Mouse (Mus musculus): ENCODE results near the gene Hist1h4b. TPM values are rescaled to one million over a fixed set of nuclear protein-coding genes. Genes with fewer than 3 reads are reported as not detected.
"Not testable (repeated sequence)": the region's sequence is repeated elsewhere in the genome, so short reads cannot be mapped to it uniquely, and the experiment has no call there.

Hist1h4b gene
- polyA plus RNA-seq, 1 experiment = 101 TPM

DNA sequence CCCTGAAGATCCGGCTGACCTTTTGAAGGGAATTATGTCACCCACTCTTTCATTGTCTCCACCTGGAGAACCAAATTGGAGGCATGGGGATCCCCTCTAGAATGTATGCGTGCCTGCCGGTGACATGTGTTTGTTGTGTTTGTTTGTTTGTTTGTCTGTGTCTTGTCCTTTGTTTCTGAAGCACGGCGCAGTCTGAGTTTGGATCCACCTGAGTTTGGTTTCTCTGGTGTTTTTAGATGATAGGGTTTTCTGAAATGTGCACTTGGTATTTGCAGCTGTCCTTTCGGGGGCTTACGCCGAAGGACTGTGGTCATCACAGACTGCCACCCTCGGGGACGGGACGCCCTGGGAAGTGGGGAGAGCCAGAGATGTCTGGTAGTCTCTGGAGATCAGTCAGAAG is 39.6 kb upstream of the Hist1h4b start:
- Histone ChIP-seq H3K36me3 (ENCODE audit: control insufficient read depth, insufficient read depth, low read length) (no peaks in the 10 kb centered on the region), H3K27ac (ENCODE audit: control insufficient read depth, insufficient read depth, low read length) (no peak overlapping the region), H3K4me1 (replicated peaks; ENCODE audit: control insufficient read depth, insufficient read depth, low read length) (no peaks in the 10 kb centered on the region; the same call in 1 of the 2 replicates), H3K27me3 (ENCODE audit: control insufficient read depth, insufficient read depth, low read length) (no peaks in the 10 kb centered on the region), H3K4me3 (ENCODE audit: control insufficient read depth, insufficient read depth, low read length) (no peak overlapping the region)
- WGBS = 72% methylated on average over 11 of the region's 11 CpGs
- no peak for TF ChIP-seq POLR2A (IDR thresholded peaks at IDR 0.05; ENCODE audit: control insufficient read depth, extremely low read depth, insufficient read depth, low read length, poor library complexity)
- no peak for TF ChIP-seq CTCF (IDR thresholded peaks at IDR 0.05; ENCODE audit: borderline replicate concordance, control insufficient read depth, extremely low read depth, insufficient read depth, low read length, poor library complexity)
- no peak for DNase-seq

DNA sequence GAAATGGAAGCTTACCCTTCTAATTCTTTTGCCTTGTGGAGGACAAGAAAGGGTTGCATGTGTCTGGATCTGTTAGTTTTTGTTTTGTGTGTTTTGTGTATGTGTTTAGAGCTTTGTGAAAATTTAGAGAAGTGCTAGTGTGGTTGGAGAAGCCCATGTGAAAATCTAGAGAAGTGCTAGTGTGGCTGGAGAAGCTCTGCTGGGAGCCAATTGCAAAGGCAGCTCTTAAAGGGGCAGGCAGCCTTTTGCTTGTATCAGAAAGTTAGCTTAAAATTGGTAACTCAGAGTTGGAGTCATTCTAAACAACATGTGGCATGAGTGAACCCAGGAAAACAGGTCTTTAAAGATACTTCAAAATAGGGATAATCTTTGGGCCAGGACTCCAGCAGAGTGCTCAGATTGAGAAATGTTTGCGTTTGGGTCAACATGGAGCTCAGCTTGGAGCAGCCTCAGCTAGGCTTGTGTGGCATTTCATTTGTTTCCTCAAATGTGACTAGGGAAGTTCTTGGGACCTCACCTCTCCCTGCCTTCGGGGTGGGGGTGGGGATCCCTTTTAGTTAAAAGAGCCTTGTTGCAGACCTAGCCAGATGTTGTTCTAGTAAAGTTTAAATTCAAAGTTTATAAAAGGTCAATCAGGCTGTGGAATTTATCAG is 39.1 kb upstream of the Hist1h4b start:
- H3K27me3 ChIP-seq (ENCODE audit: control insufficient read depth, insufficient read depth, low read length); DNase-seq; H3K27ac ChIP-seq (ENCODE audit: control insufficient read depth, insufficient read depth, low read length); H3K36me3 ChIP-seq (ENCODE audit: control insufficient read depth, insufficient read depth, low read length); H3K4me3 ChIP-seq (ENCODE audit: control insufficient read depth, insufficient read depth, low read length); H3K4me1 ChIP-seq (replicated peaks; ENCODE audit: control insufficient read depth, insufficient read depth, low read length): not testable (repeated sequence)
- WGBS = 45% methylated on average over 2 of the region's 2 CpGs

DNA sequence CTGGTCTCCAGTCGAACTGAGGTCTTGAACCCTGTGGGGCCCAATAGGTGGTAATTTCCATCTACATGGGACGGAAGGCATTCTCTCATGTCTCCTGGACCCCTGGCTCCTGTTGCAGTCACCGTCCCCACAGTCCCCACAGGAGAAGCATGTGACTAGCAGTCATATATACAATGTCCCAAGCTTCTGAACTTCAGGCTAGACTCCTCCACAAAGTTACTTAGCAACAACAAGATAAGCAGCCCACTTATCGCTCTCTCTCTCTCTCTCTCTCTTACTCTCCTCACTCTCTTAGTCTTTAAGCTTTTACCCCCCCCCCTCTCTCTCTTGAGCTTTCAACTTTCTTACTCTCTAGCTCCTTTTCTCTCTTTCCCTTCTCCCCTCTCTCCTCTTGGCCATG is 32.6 kb upstream of the Hist1h4b start:
- over 99% methylated on average over 4 of the region's 4 CpGs for WGBS

DNA sequence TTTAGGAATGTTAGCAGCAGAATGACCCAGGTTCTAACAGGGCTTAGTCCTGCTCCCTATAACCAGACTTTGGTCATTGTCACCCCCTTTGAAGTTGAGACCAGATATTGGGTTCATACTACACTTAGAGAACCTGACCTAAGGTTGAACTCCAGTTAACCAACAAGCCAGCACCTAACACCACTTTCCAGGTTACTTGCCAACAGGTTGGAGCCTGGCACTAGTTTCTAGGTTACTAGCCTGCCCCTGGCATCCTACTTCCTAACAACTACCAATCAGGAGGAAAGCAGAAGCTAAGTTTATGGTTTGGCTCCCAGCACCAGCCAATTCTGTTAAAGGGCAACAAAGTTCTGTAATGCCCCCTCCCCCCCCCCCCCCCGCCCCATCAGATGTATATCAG is 31.6 kb upstream of the Hist1h4b start:
- peaks cover 18% of the 10 kb centered on the region for H3K4me1 ChIP-seq (replicated peaks; ENCODE audit: control insufficient read depth, insufficient read depth, low read length)
- no peaks in the 10 kb centered on the region for H3K27me3 ChIP-seq (ENCODE audit: control insufficient read depth, insufficient read depth, low read length)
- H3K4me3 ChIP-seq (ENCODE audit: control insufficient read depth, insufficient read depth, low read length) = no peak overlapping the region
- 86% methylated on average over 1 of the region's 1 CpGs for WGBS
- TF ChIP-seq POLR2A (IDR thresholded peaks at IDR 0.05; ENCODE audit: control insufficient read depth, extremely low read depth, insufficient read depth, low read length, poor library complexity) (no peak), CTCF (IDR thresholded peaks at IDR 0.05; ENCODE audit: borderline replicate concordance, control insufficient read depth, extremely low read depth, insufficient read depth, low read length, poor library complexity) (no peak)
- H3K27ac ChIP-seq (ENCODE audit: control insufficient read depth, insufficient read depth, low read length) = no peak overlapping the region
- no peak for DNase-seq
- H3K36me3 ChIP-seq (ENCODE audit: control insufficient read depth, insufficient read depth, low read length) = no peaks in the 10 kb centered on the region

More for the DNA sequence above, 32.6 kb upstream of the Hist1h4b start:
- H3K4me1 ChIP-seq (replicated peaks; ENCODE audit: control insufficient read depth, insufficient read depth, low read length) = peaks cover 10% of the 10 kb centered on the region
- DNase-seq = no peak
- H3K4me3 ChIP-seq (ENCODE audit: control insufficient read depth, insufficient read depth, low read length) = no peak overlapping the region
- TF ChIP-seq CTCF (IDR thresholded peaks at IDR 0.05; ENCODE audit: borderline replicate concordance, control insufficient read depth, extremely low read depth, insufficient read depth, low read length, poor library complexity) (no peak), POLR2A (IDR thresholded peaks at IDR 0.05; ENCODE audit: control insufficient read depth, extremely low read depth, insufficient read depth, low read length, poor library complexity) (no peak)
- no peaks in the 10 kb centered on the region for H3K36me3 ChIP-seq (ENCODE audit: control insufficient read depth, insufficient read depth, low read length)
- no peak overlapping the region for H3K27ac ChIP-seq (ENCODE audit: control insufficient read depth, insufficient read depth, low read length)
- no peaks in the 10 kb centered on the region for H3K27me3 ChIP-seq (ENCODE audit: control insufficient read depth, insufficient read depth, low read length)

DNA sequence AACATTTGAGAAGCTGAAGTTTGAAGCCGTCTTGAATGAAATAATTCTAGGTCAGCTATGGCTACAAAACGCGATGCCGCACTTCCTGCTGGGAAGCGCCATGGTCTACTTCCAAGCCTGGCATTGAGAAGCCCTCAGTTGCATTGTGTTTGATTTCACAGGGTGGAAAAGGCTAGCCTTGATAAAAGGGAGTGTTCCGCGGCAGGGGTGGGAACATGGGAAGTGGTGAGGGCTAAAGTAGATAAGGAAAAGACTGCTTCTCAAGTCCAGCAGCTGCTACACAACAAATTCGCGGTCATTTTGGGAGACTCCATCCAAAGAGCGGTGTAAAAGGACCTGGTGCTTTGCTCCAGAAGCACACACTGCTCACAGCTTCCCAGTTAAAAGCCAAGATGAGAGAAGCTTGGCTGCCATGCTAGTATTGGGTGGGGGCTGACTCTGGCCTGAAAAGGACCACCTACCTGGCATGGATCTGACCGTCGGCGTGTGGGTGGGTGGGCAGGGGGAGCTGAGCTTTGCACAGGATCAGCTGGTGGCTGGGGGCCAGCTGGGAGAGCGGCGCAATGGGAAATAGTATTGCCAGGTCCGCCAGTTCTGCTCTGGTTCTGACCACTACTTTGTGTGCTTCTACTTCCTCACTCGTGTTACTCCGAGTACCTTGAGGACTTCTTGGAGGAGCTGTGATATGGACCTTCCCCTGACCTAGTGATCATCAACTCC is 28.2 kb upstream of the Hist1h4b start:
- DNase-seq = no peak
- Histone ChIP-seq H3K4me3 (ENCODE audit: control insufficient read depth, insufficient read depth, low read length) (no peak overlapping the region), H3K36me3 (ENCODE audit: control insufficient read depth, insufficient read depth, low read length) (no peaks in the 10 kb centered on the region), H3K27ac (ENCODE audit: control insufficient read depth, insufficient read depth, low read length) (peak overlapping the region; percentile 4; the same call in 1 of the 2 replicates), H3K4me1 (replicated peaks; ENCODE audit: control insufficient read depth, insufficient read depth, low read length) (peaks cover 18% of the 10 kb centered on the region), H3K27me3 (ENCODE audit: control insufficient read depth, insufficient read depth, low read length) (no peaks in the 10 kb centered on the region)
- TF ChIP-seq POLR2A (IDR thresholded peaks at IDR 0.05; ENCODE audit: control insufficient read depth, extremely low read depth, insufficient read depth, low read length, poor library complexity) (no peak), CTCF (IDR thresholded peaks at IDR 0.05; ENCODE audit: borderline replicate concordance, control insufficient read depth, extremely low read depth, insufficient read depth, low read length, poor library complexity) (no peak)
- WGBS = 81% methylated on average over 18 of the region's 18 CpGs

DNA sequence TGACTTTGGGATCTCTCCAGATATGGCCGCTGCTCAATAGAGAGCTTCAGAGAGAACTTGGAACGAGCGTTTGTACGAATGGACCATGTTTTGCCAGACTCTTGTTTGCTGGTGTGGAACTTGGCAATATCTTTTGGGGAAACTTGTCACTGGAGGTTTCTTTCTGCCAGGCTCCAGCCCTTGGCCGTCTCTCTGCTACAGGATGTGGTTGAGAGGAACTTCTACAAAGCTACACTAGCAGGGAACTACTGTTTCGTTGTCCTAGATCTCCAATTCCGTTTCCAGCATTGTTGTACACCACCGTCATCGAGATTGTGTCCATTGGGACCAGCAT is 27.7 kb upstream of the Hist1h4b start:
- Histone ChIP-seq H3K4me1 (replicated peaks; ENCODE audit: control insufficient read depth, insufficient read depth, low read length) (peaks cover 18% of the 10 kb centered on the region), H3K4me3 (ENCODE audit: control insufficient read depth, insufficient read depth, low read length) (no peak overlapping the region), H3K36me3 (ENCODE audit: control insufficient read depth, insufficient read depth, low read length) (no peaks in the 10 kb centered on the region), H3K27me3 (ENCODE audit: control insufficient read depth, insufficient read depth, low read length) (no peaks in the 10 kb centered on the region), H3K27ac (ENCODE audit: control insufficient read depth, insufficient read depth, low read length) (peak overlapping the region; percentile 53)
- TF ChIP-seq CTCF (IDR thresholded peaks at IDR 0.05; ENCODE audit: borderline replicate concordance, control insufficient read depth, extremely low read depth, insufficient read depth, low read length, poor library complexity) = no peak
- no peak for DNase-seq
- WGBS = 18% methylated on average over 9 of the region's 9 CpGs

DNA sequence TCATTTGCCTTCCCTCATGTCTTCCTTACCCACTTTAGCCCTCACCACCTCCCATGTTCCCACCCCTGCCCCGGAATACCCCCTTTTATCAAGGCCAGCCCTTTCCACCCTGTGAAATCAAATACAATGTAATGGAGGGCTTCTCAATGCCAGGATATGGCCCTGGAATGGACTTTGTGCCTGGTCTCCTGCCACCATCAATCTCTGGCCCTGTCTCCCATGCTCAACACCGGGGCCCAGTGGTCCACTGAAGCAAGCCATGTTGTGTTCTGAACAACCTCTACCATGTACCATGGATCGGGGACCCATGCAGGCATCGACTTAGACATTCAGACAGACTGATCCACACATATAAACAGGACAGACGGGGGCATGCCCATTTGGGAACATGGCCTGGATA is 27.1 kb upstream of the Hist1h4b start:
- Histone ChIP-seq H3K4me1 (replicated peaks; ENCODE audit: control insufficient read depth, insufficient read depth, low read length) (peaks cover 18% of the 10 kb centered on the region), H3K4me3 (ENCODE audit: control insufficient read depth, insufficient read depth, low read length) (no peak overlapping the region), H3K27ac (ENCODE audit: control insufficient read depth, insufficient read depth, low read length) (peak overlapping the region; percentile 53; the same call in 1 of the 2 replicates), H3K36me3 (ENCODE audit: control insufficient read depth, insufficient read depth, low read length) (no peaks in the 10 kb centered on the region), H3K27me3 (ENCODE audit: control insufficient read depth, insufficient read depth, low read length) (no peaks in the 10 kb centered on the region)
- TF ChIP-seq CTCF (IDR thresholded peaks at IDR 0.05; ENCODE audit: borderline replicate concordance, control insufficient read depth, extremely low read depth, insufficient read depth, low read length, poor library complexity) = no peak
- no peak for TF ChIP-seq POLR2A (IDR thresholded peaks at IDR 0.05; ENCODE audit: control insufficient read depth, extremely low read depth, insufficient read depth, low read length, poor library complexity)
- WGBS = 96% methylated on average over 5 of the region's 5 CpGs
- DNase-seq = no peak

Data from thymus, adult 2 months (tissue).